Mouse (Mus musculus): ENCODE data around the gene Rnaseh1.
A peak's percentile ranks its signal among the peaks of the same experiment; 100 is the strongest.

Rnaseh1 gene

DNA sequence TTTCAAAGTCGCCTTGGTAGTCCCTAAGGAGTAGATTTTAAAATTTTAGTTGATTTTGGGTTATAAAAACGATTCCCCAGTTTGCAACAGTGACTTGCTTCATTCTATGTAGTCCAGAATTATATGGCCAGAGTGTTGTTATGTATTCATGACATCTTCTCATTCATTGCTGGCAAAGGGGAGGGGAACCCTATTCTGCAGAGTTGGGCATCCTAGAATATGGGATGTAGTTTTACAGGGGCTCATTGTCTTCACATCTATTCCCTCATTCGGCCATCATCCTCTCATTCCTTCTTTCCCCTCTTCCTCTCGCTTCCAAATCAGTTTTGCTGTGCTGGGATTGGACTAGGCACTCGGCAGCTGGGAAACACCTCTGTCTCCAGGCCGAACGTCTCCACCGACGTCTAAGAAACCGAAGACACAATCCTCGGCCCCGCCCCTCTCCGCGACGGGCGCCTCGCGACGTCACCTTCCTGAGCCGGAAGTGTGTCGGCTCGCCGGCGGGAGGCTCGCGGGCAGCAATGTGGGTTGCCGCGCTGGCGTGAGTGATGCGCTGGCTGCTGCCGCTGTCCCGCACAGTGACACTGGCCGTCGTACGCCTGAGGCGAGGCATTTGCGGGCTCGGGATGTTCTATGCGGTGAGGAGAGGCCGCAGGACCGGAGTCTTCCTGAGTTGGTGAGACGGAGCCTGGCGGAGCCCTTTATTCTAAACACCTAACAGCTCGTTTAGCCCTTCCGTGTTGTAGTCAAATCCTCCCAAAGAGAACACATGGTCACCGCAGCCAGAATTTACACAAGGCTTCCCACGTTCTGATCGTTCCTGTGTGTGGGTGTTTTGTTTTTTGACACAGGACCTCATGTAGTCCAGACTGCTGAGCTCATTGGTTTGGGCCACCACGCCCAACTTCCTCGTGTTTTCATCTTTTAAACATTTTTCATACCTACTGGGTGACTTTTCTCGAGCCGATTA lies at the start of gene Rnaseh1:
Gene Rnaseh1 (plus strand): TSS at position 462 of the 970 bp plus-strand sequence.
- peak; percentile 94 for DNase-seq (ENCODE audit: extremely low spot score)

DNA sequence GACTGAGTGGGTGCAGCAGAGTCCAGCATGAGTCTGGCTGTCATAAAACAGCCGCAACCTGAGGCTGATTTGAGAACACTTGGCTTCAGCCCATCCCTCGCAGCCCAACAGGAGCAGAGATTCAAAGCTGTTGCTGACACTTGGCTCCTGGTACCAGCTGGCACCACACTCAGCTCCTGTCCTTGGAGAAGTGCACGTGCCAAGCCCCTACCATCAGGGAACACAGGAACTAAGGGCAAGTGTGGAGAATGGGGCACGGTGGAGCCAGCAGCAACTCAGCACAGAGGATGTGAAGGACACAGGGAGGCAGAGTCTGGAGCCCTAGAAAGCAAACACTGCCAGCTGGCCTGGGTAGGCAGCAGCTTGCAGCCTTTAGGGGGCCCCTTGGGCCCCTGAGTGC lies 47.1 kb upstream of the Rnaseh1 start:
- DNase-seq (ENCODE audit: extremely low spot score) = no peak

DNA sequence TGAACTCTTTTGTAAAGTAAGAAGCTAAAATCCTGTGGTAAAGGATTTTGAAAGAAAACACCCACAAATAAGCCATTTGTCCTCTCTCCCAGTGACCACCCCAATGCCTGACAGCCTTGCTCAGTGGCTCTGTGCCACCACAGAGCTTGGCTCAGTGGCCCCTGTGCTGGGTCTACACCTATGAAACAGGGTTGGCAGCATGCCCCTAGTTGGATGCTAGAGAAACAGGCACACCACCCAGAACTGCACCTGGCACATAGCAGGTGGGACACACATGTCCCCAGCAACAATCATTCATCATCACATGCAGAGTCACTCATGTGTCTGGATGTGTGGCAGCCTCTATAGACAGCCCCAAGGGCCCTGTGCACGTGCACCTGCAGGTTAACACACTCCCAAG lies 45.9 kb upstream of the Rnaseh1 start:
- DNase-seq (ENCODE audit: extremely low spot score) = no peak

DNA sequence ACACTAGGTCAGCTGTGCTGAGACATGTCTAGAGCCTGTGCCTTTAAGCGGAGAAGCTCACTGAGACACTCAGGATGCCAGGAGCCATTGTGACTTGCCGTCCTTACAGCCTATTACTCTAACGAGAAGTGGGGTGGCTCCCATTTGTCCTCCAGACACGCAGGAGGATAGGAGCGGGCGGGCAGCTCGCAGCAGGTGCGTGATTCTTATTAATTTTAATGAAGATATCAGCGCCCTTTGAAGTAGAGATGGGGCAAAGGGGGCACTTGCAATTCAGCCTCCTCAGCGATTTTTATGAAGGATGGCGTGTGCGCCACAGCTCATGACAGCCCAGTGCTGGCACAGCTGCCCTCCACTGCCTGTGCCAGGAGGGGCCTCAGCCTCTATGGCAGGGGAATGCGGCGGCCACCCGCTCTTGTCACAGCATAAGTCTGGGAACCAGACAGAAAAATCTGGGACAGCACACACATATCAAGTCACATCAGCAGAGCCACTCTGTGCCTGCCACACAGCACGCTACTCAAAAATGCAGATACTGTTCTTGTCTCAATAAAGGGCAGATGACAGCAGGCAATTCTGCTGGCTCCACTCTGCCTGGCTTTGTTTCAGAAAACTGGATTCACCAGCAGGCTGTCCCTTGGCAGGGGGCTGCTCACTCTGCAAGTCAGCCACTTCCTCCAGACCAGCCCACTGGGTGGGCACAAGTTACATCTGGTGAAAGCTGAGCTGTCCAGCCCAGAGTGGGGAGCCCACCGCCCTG lies 41.7 kb upstream of the Rnaseh1 start:
- DNase-seq (ENCODE audit: extremely low spot score) = no peak

DNA sequence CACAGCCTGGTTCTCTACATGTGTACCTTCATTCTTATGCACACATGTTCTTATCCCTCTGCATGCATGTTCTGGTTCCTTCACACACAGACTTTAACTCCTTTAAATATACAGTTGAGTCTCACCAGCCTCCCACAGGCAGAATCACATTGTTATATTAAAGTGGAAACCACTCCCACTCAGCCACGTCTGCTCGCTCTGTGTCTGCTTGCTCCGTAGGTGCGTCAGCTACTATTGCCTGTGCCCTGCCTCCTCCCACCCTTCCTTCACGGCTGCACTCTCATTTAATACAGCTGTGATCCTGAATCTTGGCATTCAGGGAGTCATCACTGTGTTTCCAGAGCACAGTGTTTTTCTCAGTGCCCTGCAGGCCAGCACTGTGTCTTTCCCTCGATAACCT lies 37.0 kb upstream of the Rnaseh1 start:
- DNase-seq (ENCODE audit: extremely low spot score) = no peak

DNA sequence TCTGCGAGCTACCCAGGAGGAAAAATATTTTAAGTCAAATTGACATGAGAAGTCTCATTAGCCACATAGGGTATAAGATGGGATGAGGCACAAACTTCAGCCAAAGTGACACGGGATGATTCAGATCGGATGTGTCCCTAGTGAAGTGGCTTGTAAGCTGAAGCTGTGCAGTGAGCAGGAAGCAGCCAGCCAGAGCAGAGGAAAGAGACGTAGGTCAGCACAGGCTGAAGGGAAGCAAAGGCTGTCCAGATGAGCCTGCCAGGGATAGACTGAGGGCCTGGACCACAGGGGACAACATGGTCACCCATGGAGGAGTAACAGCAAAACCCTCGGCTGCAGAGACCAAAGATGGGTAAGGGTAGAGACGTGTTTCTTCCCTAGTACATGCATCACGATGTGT lies 35.0 kb upstream of the Rnaseh1 start:
- DNase-seq (ENCODE audit: extremely low spot score) = no peak

DNA sequence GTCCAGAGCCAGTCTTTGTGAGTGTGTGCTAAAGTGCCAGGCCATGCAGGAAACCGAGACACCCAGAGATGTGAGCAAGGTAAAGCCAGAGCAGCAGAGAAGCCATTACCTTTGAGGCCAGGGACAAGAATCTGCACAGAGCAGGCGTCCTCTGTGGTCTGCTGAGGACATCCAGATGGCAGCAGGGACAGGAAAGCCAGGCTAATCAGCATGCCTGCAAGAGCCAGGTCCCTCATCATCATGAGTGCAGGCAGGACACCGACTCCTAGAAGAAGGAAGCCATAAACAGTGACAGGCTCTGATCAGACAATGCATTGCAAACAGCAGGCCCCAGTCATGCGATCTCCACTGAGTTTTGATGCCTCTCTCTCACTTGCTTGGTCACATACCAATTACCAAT lies 32.1 kb upstream of the Rnaseh1 start:
- no peak for DNase-seq (ENCODE audit: extremely low spot score)

DNA sequence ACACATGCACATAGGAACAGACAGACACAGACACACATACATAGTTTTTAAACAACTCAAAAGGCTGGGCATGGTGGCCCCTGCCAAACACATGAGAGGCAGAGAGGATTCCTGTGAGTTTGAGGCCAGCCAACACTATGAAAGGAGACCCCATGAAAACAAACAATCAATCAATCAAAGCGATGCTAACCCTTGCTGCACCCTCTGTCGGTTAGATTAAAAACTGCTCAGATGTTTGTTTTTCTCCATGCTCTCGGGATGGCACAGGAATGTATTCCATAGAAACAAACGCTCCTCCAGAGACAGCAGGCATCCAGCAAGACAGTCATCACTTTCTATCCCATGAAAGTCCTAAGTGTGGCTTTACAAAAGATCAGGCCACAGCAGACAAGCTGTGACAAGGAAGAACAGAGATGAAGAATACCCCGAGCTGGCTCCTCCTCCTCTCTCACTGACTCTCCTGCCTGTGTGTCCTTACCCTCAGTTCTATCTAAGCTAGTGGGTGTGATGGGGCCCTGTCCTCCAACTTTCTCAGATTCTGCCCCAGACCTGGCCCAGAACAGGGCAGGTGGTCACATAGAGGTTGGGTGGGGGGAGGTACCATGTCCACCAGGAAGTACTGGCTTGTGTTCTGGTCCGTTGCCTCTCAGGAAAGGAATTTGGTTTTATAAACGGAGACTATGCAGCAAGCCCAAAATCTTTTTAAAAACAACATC lies 27.8 kb upstream of the Rnaseh1 start:
- DNase-seq (ENCODE audit: extremely low spot score) = no peak

DNA sequence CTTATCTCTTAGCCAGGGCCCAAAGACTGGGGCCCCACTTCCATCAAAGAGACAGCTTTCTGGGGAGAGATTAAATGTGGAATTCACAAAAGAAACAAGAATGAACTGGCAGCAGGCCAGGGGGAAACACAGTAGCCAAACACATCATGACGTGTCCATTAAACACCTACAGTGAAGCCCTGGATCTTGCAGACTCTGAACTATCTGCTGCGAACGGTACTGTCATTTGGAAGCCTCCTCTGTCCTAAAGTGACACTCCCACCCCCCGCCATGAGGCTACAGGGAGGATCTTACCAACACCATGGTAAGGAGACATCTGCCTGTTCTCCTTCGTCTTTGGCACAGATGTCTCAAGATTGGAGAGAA lies 27.3 kb upstream of the Rnaseh1 start:
- DNase-seq (ENCODE audit: extremely low spot score) = no peak

DNA sequence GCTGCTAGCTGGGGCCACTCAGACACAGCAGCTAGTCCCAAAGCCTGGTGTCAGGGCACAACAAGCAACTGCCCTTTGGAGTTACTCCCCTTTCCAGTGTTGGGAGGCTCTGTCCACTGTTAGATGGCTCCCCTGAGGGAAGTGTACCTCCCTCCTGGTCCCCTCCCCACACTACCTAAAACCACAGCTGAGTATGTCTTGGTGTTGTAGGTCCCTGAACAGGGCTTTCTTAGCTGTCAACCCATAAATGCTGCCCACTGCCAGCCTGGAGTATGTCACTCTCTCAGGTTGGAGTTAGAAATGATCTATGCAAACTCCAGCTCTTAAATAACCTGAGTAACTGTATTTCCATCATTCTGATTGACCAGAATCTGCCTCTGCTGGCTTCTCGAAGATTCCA lies 26.8 kb upstream of the Rnaseh1 start:
- DNase-seq (ENCODE audit: extremely low spot score) = no peak

DNA sequence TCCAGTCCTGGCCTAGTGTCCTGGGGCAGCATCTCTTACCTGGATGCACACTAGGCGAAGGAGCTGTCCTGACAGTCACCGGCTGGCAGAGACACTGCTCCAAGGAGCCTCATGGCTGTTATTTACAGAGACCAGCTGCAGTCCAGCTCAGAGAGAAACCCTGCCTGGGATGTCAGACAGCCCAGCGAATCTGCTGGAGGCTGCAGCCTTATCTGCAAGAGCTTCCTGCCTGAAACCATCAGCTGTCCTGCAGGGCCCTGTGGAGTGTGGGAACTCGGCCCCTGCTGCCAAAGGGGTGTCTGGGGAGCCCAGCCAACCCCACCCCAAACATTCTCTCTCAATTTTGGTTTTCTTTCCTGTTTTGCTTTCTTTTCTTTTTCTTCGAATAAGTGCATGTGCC lies 26.2 kb upstream of the Rnaseh1 start, which contains the start of gene Colec11:
Gene Colec11 (minus strand): TSS at position 183 of the 400 bp plus-strand sequence.
- no peak for DNase-seq (ENCODE audit: extremely low spot score)

DNA sequence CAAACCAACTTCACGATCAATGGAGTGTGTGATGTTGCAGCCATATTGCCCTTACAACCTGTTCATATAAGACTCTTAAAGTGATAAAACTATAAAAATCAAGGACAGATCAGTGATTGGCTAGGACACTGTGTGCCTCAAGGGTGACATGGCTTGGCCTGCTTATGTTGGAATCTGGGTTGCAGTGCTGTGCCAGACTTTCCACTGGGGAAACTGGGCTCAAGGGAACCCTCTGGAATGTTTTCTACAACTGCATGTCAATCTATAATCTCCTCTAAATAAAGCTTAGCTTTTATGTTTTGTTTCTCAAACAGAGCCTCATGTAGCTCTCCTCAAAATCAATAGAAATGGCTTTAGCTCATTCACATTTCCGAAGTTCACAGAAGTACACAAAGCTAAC lies 25.2 kb upstream of the Rnaseh1 start:
- DNase-seq (ENCODE audit: extremely low spot score) = no peak

DNA sequence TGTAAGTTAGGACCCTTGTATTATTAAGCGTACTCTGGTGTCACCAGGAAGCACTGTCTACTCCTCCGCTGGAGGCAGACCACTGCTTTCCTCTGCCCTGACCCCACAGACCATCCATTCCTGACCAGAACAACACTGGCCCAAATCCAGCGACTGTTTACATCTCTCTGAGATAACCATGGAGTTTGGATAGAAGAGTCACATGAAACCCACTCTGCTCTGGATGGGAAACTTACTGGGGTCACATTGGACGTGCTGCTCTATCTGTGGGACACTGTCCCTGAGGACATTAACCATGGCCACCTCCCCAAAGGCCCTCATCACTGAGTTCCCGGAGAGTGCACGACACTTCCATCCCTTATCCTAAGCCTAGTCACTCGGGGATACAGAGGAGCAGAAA lies 24.0 kb upstream of the Rnaseh1 start:
- DNase-seq (ENCODE audit: extremely low spot score) = no peak

DNA sequence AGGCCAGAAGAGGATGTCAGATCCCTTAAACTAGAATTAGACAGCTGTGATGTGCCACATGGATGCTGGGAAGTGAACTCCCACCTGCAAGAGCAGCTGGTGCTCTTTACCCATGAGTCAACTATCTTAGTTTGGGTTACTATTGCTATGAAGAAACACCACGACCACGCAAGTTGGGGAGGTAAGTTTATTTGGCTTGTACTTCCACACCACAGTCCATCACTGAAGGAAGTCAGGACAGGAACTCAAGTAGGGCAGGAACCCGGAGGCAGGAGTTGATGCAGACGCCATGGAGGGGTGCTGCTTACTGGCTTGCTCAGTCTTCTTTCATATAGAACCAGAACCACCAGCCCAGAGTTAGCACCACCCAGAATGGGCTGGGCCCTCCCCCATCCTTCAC lies 22.3 kb upstream of the Rnaseh1 start:
- DNase-seq (ENCODE audit: extremely low spot score) = no peak

DNA sequence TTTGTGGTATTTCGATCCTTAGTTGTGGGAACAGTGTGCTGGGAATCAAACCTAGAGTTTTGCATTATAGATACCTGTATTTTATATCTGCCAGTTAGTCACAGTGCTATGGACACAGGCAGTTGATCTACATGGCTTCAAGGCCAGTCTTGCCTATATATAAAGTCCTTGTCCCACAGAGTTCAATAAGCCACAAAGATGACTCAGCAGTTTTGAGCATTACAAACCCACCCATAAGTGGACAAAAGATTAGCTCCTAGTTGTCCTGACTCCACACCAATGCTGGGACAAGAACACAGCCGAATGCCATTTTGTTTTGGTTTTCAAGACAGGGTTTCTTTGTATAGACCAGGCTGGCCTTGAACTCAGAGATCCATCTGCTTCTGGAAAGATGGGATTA lies 21.0 kb upstream of the Rnaseh1 start:
- DNase-seq (ENCODE audit: extremely low spot score) = peak; percentile 14

DNA sequence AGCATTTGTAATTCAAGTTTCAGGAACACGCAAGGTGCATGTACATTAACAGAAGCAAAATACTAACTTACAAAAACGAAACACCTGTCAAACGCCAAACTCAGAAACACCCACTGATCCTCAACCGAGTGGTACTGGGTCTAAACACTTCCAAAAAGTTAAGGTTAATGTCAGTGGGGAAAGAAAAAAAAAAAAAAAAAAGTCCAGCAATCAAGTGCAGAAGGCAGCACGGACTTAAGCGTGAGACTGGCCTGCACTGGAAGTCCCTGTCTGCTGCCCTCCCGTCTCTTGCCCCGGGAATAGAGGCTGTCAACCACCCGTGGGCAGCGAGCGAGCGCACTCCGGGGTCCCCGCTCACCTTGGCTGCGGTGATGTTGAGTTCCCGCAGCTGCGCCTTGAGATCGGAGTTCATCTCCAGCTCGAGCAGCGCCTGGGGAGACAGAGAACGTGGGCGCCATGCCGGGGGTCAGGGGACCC lies 14.3 kb upstream of the Rnaseh1 start:
- no peak for DNase-seq (ENCODE audit: extremely low spot score)

DNA sequence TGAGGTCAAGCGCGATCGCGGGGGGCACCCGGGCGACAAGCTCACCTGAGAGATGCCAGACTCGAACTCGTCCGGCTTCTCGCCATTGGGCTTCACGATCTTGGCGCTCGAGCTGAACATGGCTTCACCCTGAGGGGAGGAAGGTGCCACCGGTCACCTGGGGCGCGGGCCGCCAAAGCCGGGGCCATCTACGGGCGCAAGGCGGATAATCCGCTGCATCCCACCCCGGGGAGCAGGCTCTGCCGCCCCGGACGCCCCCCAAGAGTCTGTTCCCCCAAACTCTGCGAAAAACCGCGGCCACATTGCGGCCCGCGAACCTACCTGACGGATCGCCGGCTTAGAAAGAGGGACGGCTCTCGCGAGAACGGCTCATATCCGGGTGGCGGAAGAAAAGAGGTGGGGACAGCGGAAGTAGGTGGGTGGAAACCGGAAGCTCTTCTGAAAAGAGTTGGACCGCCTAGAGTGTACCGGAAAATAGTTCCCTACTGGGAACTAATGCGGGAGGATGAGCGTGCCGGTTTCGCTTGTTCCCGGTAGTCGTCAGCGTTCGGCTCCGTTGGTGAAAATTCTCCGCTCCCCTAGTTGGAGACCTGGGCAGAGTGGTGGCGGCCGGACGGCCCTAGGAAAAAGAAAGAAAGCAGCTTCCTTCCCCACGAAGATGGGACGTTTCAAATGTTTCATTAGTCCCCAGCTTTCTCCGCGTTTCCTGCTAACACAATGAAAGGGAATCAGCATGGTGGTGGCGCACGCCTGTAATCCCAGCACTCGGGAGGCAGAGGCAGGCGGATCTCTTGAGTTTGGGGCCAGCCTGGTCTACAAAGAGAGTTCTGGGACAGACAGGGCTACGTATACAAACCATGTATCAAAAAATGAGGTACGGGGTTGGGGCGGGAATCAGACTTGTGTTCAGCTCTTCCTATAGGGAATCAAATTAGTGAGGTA lies 13.6 kb upstream of the Rnaseh1 start, which contains the start of gene Rps7:
Gene Rps7 (minus strand): TSS at position 419 of the 942 bp plus-strand sequence.
- DNase-seq (ENCODE audit: extremely low spot score) = peak; percentile 92

DNA sequence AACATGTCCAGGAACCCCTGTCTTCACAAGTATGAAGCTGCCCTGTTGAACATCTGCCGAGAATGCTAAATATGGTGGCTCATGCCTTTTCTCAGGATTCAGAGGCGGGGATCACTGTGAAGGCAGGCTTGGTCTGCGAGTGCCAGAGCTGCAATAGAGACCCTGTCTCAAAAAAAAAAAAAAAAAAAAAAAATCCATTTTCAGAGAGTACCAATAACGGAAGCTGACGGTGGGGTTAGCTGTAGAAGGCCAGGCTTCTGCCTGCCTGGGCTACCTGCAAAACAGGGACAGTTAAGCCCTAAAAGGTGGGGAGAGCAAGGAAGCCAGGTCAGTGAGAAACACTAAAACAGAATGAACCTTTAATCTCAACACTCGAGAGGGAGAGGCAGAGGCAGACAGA lies 12.9 kb upstream of the Rnaseh1 start:
- DNase-seq (ENCODE audit: extremely low spot score) = no peak

DNA sequence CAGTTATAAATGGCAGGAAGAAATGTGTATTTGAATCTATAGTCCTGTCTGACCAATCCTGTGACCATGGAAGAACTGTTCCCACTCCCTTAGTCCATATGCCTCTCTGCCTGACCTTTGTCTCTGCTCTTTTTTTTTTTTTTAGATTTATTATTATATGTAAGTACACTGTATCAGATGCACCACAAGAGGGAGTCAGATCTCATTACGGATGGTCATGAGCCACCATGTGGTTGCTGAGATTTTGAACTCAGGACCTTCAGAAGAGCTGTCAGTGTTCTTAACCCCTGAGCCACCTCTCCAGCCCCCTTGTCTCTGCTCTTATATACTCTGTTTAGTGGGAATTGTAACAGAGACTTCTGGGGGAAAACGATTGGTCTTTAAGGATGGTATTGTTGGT lies 10.6 kb upstream of the Rnaseh1 start:
- DNase-seq (ENCODE audit: extremely low spot score) = no peak

DNA sequence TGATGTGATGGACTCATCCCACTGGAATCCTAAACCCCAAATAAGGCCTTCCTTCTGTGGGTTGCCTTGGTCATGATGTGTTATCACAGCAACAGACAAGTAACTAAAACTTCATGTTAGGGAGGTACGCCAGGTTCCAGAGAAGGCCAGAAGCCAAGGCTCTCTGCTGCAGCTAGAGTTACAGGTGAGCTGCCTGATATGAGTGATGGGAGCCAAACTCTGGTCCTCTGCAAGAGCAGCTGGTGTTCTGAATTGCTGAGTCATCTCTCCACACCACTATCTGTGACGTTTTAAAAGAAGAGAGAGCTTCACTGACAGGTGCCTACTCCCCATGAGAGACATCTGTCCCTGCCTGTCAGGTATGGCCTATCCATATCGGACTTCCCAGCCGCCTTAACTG lies 13.2 kb downstream of the Rnaseh1 start:
- no peak for DNase-seq (ENCODE audit: extremely low spot score)

DNA sequence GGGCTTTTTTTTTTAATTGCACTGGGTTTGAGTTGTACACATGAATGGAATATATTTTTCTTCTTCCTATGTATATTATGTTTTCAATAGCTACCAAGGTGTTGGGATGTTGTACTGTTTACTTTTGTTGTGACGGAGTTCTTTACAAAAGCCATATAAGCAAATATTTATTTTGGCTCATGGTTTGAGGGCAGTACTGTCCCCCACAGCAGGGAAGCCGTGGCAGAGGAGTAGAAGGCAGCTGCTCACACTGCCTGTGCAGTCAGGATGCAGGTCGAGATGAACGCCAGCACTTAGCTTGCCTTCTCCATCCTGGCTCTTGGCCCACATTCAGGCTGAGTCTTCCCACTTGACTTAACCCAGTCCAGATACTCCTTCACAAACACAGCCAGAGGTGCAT lies 17.3 kb downstream of the Rnaseh1 start:
- DNase-seq (ENCODE audit: extremely low spot score) = no peak
